ENCODE assay signal across 19 mouse cellular contexts in genomic region chr17:31933956-31934355, GRCm38 (mm10).
A peak's percentile ranks its signal among the peaks of the same experiment; 100 is the strongest.
DNase-seq lines count a peak whose midpoint lies in the region.
"Had no signal": no experiment of that assay in that cellular context is flagged by ENCODE, and none has a peak within 500 bp of the region (broad histone marks: within the 10 kb centered on the region; RNA-seq: fewer than 3 reads in every experiment).

No protein-coding gene starts in this region.

- peak; percentile 2 for DNase-seq in gastrocnemius, postnatal 10 days
- DNase-seq in gastrocnemius, adult 8-10 months (ENCODE audit: low spot score in 2 of 2): no peak
- peak; percentile 11 for DNase-seq in kidney, adult 18-20 months
- DNase-seq in kidney, postnatal 4 days: no peak
- peak; percentile 4 for DNase-seq in thymus, postnatal 4 days
- no peak for DNase-seq in thymus, postnatal 36 days
- peak; percentile 69 for DNase-seq in R1 (ENCODE audit: low read depth, low spot score)
- DNase-seq in right cerebral cortex, postnatal 4 days: no peak
- DNase-seq: adrenal gland, postnatal 25 days; cerebellum, adult 9-10 months; gastrocnemius, postnatal 36 days; heart, postnatal 10 days; layer of hippocampus, adult 9-11 months; lung, adult 18-20 months; lung, postnatal 36 days; midbrain, embryonic 14.5 days; retina, postnatal 1 day; right cerebral cortex, postnatal 25 days; thymus, postnatal 25 days had no signal

Comparison
In these comparisons a context has a peak if more than half of its experiments do, and no peak if none do; other contexts are left out.
1. DNase-seq: peak in gastrocnemius, postnatal 10 days (single experiment), kidney, adult 18-20 months (single experiment), thymus, postnatal 4 days (single experiment) and R1 (single experiment); none in gastrocnemius, adult 8-10 months (0 of 2), kidney, postnatal 4 days (0 of 2), thymus, postnatal 36 days (0 of 2) and right cerebral cortex, postnatal 4 days (single experiment).